Mouse (Mus musculus) lung, adult 2 months (tissue): Measurements from ENCODE around the gene Kcnh2.

ENCODE experiments used
- CTCF ChIP-seq: fragments of 200-500 bp; IDR thresholded peaks from 2 replicates; pipeline ENCODE4 v1.5.1; 2011; ENCODE audit warnings: mild to moderate bottlenecking, low read length, control low read depth; ENCODE audit not compliant: insufficient read depth
- POLR2A ChIP-seq: fragments of 200-500 bp; IDR thresholded peaks from 2 replicates; pipeline ENCODE4 v1.6.1; 2011; ENCODE audit warnings: low read depth, mild to moderate bottlenecking, control low read depth, low read length, borderline replicate concordance; ENCODE audit errors: extremely low read depth

- TF ChIP-seq CTCF (peak; percentile 15; the same call in 1 of the 2 replicates), POLR2A (peak; percentile 31; the same call in 1 of the 2 replicates)
These were observed 31.8 kb upstream of the Kcnh2 start for GRCm38 (mm10) chr5:24383026-24383859.
